Mouse (Mus musculus): Measurements from ENCODE around the gene Gm3839.
"Not testable (repeated sequence)": the region's sequence is repeated elsewhere in the genome, so short reads cannot be mapped to it uniquely, and the experiment has no call there.

Gene Gm3839

GRCm38 (mm10) chr14:11356626-11357025, at the start of gene Gm3839:
TSS of gene Gm3839 (minus strand) at chr14:11356726.
- not testable (repeated sequence) for DNase-seq

DNA sequence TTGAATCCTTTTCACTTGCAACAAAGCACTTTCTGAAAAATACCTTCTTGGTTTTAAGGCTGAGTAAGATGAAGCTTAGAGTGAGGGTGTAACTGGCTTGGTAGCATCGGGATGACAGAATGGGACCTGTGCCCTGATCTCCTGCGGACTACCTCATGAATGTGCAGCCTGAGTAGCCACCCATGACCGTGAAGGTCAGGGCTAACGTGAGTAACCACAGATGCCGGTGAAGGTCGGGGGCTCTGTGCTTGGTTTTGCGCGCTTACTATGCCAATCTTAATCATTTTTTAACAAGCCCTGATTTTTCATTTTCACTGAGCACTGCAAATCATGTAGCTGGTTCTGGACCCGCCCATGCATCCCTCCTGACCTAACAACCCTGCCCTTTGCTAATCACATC, 49.1 kb upstream of the Gm3839 start:
- DNase-seq, result peak in 1 of 2 experiments; percentile 2

GRCm38 (mm10) chr14:11377846-11378245, 21.3 kb upstream of the Gm3839 start:
- no peak for DNase-seq

- DNase-seq, result no peak
Measured at GRCm38 (mm10) chr14:11375225-11375624, 18.7 kb upstream of the Gm3839 start.

DNA sequence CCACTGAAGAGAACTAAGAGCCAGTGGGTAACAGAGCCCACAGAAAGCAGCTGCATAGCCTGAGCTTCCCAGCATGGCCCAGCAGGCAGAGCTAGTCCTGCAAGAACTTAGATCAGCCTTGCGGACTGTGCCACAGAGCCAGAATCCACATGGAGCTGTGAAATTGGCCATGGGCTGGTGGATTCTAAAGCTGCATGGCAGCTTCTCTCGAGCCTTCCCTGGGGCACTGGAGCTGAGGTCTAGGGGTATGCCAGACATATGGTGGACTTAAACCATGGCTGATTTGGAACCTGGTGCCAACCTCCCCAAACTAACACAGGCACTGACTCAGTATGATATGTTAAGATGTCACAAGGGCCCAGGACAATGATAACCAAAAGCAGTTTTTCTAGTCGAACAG, 10.4 kb downstream of the Gm3839 start:
- DNase-seq, result no peak

DNA sequence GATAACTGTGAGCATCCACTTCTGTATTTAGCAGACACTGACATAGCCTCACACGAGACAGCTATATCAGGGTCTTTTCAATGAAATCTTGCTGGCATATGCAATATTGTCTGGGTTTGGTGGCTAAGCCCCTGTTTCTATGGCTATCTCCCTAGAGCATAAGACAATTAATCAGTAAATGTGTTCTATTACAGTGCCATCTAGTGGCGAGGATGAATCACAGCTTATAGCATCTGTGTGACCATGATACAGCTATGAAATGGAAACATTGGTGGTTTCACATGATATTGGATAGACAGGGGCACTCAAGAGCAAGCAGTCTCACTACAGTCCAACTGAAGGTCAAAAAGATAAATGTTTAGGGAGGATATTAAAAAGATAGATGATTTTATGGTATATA, 26.5 kb downstream of the Gm3839 start:
- DNase-seq, result no peak

- DNase-seq, result peak; percentile 8 to 46
Measured at GRCm38 (mm10) chr14:11307079-11307478, 49.4 kb downstream of the Gm3839 start.

DNA sequence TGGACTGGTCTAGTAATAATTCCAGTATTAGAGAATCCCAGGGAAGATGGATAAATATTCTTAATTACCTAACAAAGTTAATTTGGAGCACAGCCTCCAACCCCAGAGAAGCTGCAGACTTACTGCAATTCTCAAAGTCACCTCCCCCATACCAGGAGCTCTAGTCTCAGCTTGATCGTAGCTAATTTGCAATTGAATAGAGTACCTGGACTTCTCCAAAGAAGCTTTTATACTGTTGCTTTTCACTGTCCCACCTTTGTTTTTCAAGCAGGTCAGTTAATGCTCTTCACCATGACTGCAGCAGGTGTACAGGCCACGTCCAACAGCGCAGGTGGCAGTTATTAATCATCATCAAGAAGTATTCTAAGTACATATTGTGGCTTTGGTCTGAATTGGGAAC, 68.6 kb downstream of the Gm3839 start:
- DNase-seq, result not testable (repeated sequence)

DNA sequence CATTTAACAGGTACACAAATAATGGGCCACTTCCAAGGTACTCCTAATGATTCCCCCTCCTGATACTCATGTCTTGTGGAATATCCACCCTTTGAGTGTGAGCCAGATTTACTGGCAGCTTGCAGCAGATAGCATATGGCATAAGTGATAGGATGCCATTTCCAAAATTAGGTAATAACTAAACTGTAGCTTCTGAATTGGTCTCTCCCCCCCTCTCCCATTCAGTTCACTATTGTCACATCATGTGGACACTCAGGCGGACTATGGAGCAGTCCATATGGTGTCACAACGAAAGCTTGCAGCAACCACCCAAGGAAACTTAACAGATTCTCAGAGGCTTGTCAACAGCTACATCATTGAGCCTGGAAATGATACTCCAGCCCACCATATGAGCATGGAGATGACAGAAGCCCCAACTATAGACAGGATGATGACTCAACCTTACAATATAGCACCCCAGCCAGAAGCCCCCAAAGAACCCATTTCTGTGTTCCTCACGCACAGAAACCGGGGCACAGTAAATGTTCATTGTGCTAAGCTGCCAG, 99.3 kb downstream of the Gm3839 start:
- DNase-seq, result no peak

DNA sequence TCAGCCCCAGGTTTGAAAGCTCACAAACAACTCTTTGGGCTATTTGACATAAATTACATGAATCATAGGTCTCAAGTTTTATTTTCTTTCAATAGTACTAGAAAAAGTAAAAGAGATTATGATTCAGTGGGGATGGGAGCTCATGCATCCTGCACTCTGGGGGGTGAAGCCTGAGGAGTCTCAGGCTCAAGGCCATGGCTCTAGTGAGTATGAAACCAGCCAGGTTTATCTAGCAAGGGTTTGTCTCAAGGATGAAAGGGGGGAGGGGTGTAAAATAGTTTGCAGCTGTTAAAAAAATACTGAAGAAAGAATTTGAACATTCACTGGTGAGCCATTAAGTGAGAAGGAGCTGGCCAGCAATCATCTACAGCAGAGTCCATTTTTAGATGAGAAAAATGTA, 108.5 kb downstream of the Gm3839 start:
- no peak for DNase-seq

DNA sequence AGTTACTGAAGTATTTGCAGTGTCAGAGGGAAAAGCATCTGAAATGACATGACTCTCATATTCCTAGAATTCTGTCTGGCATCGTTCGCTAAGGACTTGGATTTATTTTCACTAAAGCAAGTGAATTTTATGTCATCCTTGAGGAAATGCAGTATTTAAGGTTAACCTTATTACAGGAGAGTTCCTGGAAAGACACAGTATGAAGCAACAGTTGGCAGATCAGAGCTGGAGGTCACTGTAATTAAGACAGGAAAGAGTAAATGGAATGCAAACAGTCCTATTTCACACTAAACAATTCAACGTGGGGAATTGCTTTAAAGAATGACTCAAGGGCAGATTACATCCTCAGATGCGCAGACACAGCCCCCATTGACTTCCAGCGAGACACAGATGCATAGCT, 112.0 kb downstream of the Gm3839 start:
- DNase-seq, result no peak

DNA sequence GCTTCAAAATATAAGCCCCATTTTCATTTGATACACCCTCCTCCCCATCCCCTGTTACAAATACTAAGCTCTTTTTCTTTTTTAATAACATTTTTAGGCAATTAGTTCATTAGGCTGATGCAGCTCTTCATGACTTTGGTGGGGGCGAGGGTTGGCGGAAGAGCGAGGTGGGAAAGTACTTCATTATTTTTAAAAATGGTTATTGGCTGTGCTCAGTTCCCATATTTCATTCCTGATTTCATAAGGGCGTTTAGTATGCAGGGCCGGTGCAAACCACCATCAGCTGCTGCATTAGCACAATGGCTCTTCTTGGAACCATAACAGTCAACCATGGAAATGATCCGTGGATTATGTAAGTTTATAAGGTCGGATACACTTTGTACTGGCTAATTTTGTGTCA, 124.4 kb downstream of the Gm3839 start:
- no peak for DNase-seq
